ENCODE assay signal across 9 mouse cellular contexts in genomic region chr14:7791061-7791531, GRCm38 (mm10). TPM values are rescaled to one million over a fixed set of nuclear protein-coding genes. Genes with fewer than 3 reads are reported as not detected.
DNase-seq lines count a peak whose midpoint lies in the region; ATAC-seq and TF ChIP-seq lines count a peak whose summit lies in the region.
"Had no signal": no experiment of that assay in that cellular context is flagged by ENCODE, and none has a peak within 500 bp of the region (broad histone marks: within the 10 kb centered on the region; RNA-seq: fewer than 3 reads in every experiment).

No protein-coding gene starts in this region.

- peak overlapping the region; percentile 67 for H3K4me2 ChIP-seq in forebrain, embryonic 15.5 days (replicated peaks)
- H3K4me2 ChIP-seq in liver, embryonic 14.5 days (ENCODE audit: low read depth) = peak overlapping the region; percentile 37

- H3K9me3 ChIP-seq in heart, embryonic 10.5 days = no peaks in the 10 kb centered on the region
- H3K9me3 ChIP-seq in forebrain, embryonic 15.5 days = no peaks in the 10 kb centered on the region
- no peaks in the 10 kb centered on the region for H3K9me3 ChIP-seq in liver, embryonic 14.5 days (ENCODE audit: control insufficient read depth, low read length)

- TF ChIP-seq EP300 in liver, embryonic 14.5 days (IDR thresholded peaks at IDR 0.05; ENCODE audit: low read depth) = no peak

- peaks cover 4% of the 10 kb centered on the region; the same call in 1 of the 2 replicates for H3K27me3 ChIP-seq in heart, embryonic 10.5 days (ENCODE audit: insufficient read depth, poor library complexity, severe bottlenecking)
- H3K27me3 ChIP-seq in forebrain, embryonic 15.5 days = no peaks in the 10 kb centered on the region
- H3K27me3 ChIP-seq in liver, embryonic 14.5 days (ENCODE audit: control insufficient read depth, insufficient read depth, low read length) = peaks cover 9% of the 10 kb centered on the region

- no peak; the same call in 1 of the 2 replicates for TF ChIP-seq CTCF in liver, embryonic 14.5 days (IDR thresholded peaks at IDR 0.05; ENCODE audit: low read depth)

- peak overlapping the region; percentile 62 for H3K4me3 ChIP-seq in heart, embryonic 10.5 days
- peak overlapping the region; percentile 37 for H3K4me3 ChIP-seq in forebrain, embryonic 15.5 days
- H3K4me3 ChIP-seq in liver, embryonic 14.5 days (ENCODE audit: insufficient read depth in 1 of 2, low read depth in 2 of 2, low read length in 2 of 2) = no peak overlapping the region; a peak in 1 of 4 replicates

- peaks cover 7% of the 10 kb centered on the region; the same call in 1 of the 2 replicates for H3K4me1 ChIP-seq in heart, embryonic 10.5 days
- H3K4me1 ChIP-seq in forebrain, embryonic 15.5 days = peaks cover 10% of the 10 kb centered on the region
- 0 out of 4 replicates have a peak, but pooled peaks cover 0 to 5% of the 10 kb centered on the region in 2 experiments for H3K4me1 ChIP-seq in liver, embryonic 14.5 days (replicated peaks; ENCODE audit: control insufficient read depth in 2 of 2, insufficient read depth in 2 of 2, low read length in 1 of 2)

- no peak; the same call in 1 of the 2 replicates for ATAC-seq in forebrain, embryonic 15.5 days (replicated peaks)
- ATAC-seq in liver, embryonic 14.5 days (ENCODE audit: insufficient read depth) = no peak

- peak overlapping the region; percentile 37; the same call in 1 of the 2 replicates for H3K27ac ChIP-seq in heart, embryonic 10.5 days
- no peak overlapping the region for H3K27ac ChIP-seq in forebrain, embryonic 15.5 days (replicated peaks)
- no peak overlapping the region for H3K27ac ChIP-seq in liver, embryonic 14.5 days

- H3K36me3 ChIP-seq in heart, embryonic 10.5 days = no peaks in the 10 kb centered on the region
- H3K36me3 ChIP-seq in forebrain, embryonic 15.5 days = no peaks in the 10 kb centered on the region
- H3K36me3 ChIP-seq in liver, embryonic 14.5 days (replicated peaks; ENCODE audit: control insufficient read depth, insufficient read depth, low read depth) = no peaks in the 10 kb centered on the region

- WGBS in heart, embryonic 10.5 days = 12% methylated on average over 19 of the region's 19 CpGs
- WGBS in forebrain, embryonic 15.5 days = 15% methylated on average over 19 of the region's 19 CpGs
- WGBS in liver, embryonic 14.5 days (ENCODE audit: insufficient replicate concordance) = 11% methylated on average over 19 of the region's 19 CpGs

- peak overlapping the region; percentile 19; the same call in 1 of the 2 replicates for H3K9ac ChIP-seq in forebrain, embryonic 15.5 days (replicated peaks)
- no peak overlapping the region for H3K9ac ChIP-seq in liver, embryonic 14.5 days (replicated peaks)

- no peak for DNase-seq in heart, embryonic 10.5 days (ENCODE audit: low spot score)
- no peak for DNase-seq in heart, adult 8-10 months (ENCODE audit: low spot score)
- peak; percentile 38 for DNase-seq in CD4-positive, CD25-positive, alpha-beta regulatory T cell, adult 2 months (ENCODE audit: low read depth, low spot score)
- DNase-seq in liver, embryonic 14.5 days (ENCODE audit: low read depth in 3 of 3, low spot score in 3 of 3) = no peak
- no peak for DNase-seq in urinary bladder, postnatal 36 days (ENCODE audit: low spot score in 2 of 2)
- DNase-seq in spleen, adult 12 weeks (ENCODE audit: low spot score) = no peak
- no peak for DNase-seq in adrenal gland, adult 18-20 months (ENCODE audit: low spot score in 2 of 2)

RNA-seq across cellular contexts. Expression of gene Gm26661, which starts 0.3 kb away (rescaled TPM):
- not detected in 2 replicates for polyA plus RNA-seq in heart, embryonic 10.5 days (2016; fragmentation: Nextera tagmentation; extraction: Ambion mirVana)
- not detected for total RNA-seq in heart, adult 8-10 months (2022)
- not detected in 2 replicates for polyA plus RNA-seq in forebrain, embryonic 15.5 days (2015; fragmentation: Nextera tagmentation; extraction: Ambion mirVana)
- not detected in 2 replicates for polyA plus RNA-seq in liver, embryonic 14.5 days (2012; rRNA removed)
- polyA plus RNA-seq in liver, embryonic 14.5 days (2014; fragmentation: Nextera tagmentation; extraction: Ambion mirVana) = not detected in 2 replicates
- total RNA-seq in adrenal gland, adult 18-20 months (2021) = not detected
- total RNA-seq: left cerebral cortex, postnatal 25 days had no signal

RNA-seq across cellular contexts. Expression of gene Flnb, which starts 26.7 kb away (rescaled TPM):
- polyA plus RNA-seq in heart, embryonic 10.5 days (2016; fragmentation: Nextera tagmentation; extraction: Ambion mirVana) = 15.2 and 18.5 TPM in 2 replicates
- 10 to 100 TPM; 14.3 to 31.5 (median 21.0) TPM for total RNA-seq in heart, adult 8-10 months (2022)
- polyA plus RNA-seq in forebrain, embryonic 15.5 days (2015; fragmentation: Nextera tagmentation; extraction: Ambion mirVana) = 8.6 and 9.6 TPM in 2 replicates
- 3.2 and 3.7 TPM in 2 replicates for polyA plus RNA-seq in liver, embryonic 14.5 days (2012; rRNA removed)
- polyA plus RNA-seq in liver, embryonic 14.5 days (2014; fragmentation: Nextera tagmentation; extraction: Ambion mirVana) = 3.2 and 3.6 TPM in 2 replicates
- total RNA-seq in adrenal gland, adult 18-20 months (2021) = 10 to 100 TPM; 56.1 to 56.8 TPM

Comparison
In these comparisons a context has a peak if more than half of its experiments do, and no peak if none do; other contexts are left out.
1. H3K4me3 ChIP-seq: peak in heart, embryonic 10.5 days (single experiment) and forebrain, embryonic 15.5 days (single experiment); none in liver, embryonic 14.5 days (0 of 2).